ENCODE assay signal across 16 mouse cellular contexts in the genomic region with DNA sequence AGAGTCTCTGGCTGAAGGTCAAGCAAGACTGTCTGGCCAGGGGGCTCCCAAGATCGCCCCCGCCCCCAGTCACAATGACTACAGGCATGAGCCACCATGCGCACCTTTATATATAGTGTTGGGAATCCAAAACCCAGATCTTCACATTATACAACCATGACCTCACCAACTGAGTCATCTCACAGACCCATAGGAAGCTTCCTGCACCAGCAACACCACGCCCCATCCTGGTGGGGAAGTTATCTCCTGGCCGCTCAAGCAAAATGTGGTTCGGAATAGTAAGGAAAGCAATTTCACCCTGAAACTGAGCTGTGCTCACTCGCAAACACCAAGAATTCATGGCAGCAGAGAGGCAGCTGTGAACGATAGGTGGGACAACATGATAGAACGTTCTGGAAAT.
"Had no signal": no experiment of that assay in that cellular context is flagged by ENCODE, and none has a peak within 500 bp of the region (broad histone marks: within the 10 kb centered on the region; RNA-seq: fewer than 3 reads in every experiment).

No protein-coding gene starts in this region.

- H3K4me3 ChIP-seq: left cerebral cortex, adult 2 months; limb, embryonic 10.5 days; liver, embryonic 15.5 days; megakaryocyte, embryonic 14.5 days; midbrain, embryonic 15.5 days; myocyte; neural tube, embryonic 15.5 days had no signal

- H3K9me3 ChIP-seq: limb, embryonic 10.5 days; liver, embryonic 15.5 days; megakaryocyte, embryonic 14.5 days; midbrain, embryonic 15.5 days; neural tube, embryonic 15.5 days had no signal

- DNase-seq: kidney, adult 11 months; kidney, adult 9 months; kidney, postnatal 10 days; kidney, postnatal 4 days; lung, postnatal 14 days had no signal

- H3K27me3 ChIP-seq: liver, embryonic 15.5 days; midbrain, embryonic 15.5 days; neural tube, embryonic 15.5 days had no signal

- H3K36me3 ChIP-seq: limb, embryonic 10.5 days; liver, embryonic 15.5 days; midbrain, embryonic 15.5 days; neural tube, embryonic 15.5 days had no signal

- H3K27ac ChIP-seq: left cerebral cortex, adult 2 months; limb, embryonic 10.5 days; liver, embryonic 15.5 days; midbrain, embryonic 15.5 days; neural tube, embryonic 15.5 days; stomach, postnatal 0 days had no signal

- H3K9ac ChIP-seq: liver, embryonic 15.5 days; lung, embryonic 14.5 days; midbrain, embryonic 15.5 days; neural tube, embryonic 15.5 days had no signal

- H3K4me2 ChIP-seq: liver, embryonic 11.5 days; liver, embryonic 15.5 days; lung, embryonic 14.5 days; midbrain, embryonic 11.5 days; midbrain, embryonic 15.5 days; neural tube, embryonic 15.5 days had no signal

- ATAC-seq: midbrain, embryonic 15.5 days had no signal
